In the genomic region with DNA sequence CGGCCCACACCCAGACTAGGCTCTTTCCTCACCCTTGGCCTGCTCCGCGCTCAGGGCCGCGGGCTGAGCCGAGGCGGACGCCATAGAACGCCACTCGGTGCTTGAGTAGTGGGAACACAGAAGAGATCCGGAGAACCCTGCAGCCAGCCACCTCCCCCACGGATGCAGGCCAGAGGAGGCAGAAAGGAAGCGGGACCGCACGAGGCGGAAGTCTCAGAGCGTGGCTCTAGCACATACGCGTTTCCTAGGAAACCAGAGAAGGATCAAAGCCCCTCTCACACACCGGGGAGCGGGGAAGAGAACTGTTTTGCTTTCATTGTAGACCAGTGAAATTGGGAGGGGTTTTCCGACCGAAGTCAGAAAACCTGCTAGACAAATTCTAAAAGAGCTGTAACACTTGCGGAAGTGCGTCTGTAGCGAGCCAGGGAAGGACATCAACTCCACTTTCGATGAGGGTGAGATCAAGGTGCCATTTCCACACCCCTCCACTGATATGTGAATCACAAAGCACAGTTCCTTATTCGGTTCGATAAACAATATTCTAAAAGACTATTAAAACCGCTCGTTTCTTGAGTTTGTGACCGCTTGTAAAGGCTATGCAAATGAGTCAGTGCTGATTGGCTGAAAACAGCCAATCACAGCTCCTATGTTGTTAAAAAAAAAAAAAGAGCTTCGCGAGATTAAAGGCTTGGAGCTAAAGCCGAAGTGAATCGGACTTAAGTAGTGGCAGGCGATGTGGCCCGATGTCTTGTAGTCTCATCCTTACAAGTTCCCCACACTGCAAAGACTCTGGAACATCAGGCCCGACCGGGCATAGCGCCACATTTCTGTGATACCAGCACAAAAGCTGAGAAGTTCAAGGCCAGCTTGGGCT, we compare ENCODE assay signal across 8 mouse cellular contexts. TPM values are rescaled to one million over a fixed set of nuclear protein-coding genes. Genes with fewer than 3 reads are reported as not detected.
DNase-seq lines count a peak whose midpoint lies in the region; ATAC-seq and TF ChIP-seq lines count a peak whose summit lies in the region.

A gene (minus strand): TSS at position 487 of the 874 bp plus-strand sequence.

- WGBS in heart, embryonic 12.5 days = under 1% methylated on average over 41 of the region's 41 CpGs
- under 1% methylated on average over 41 of the region's 41 CpGs for WGBS in kidney, postnatal 0 days
- WGBS in liver, embryonic 11.5 days = under 1% methylated on average over 41 of the region's 41 CpGs
- under 1% methylated on average over 41 of the region's 41 CpGs for WGBS in stomach, embryonic 14.5 days

- peaks cover 32% of the 10 kb centered on the region for H3K36me3 ChIP-seq in heart, embryonic 12.5 days
- H3K36me3 ChIP-seq in kidney, postnatal 0 days (ENCODE audit: insufficient read depth, low read length) = peaks cover 17% of the 10 kb centered on the region; the same call in 1 of the 2 replicates
- no peaks in the 10 kb centered on the region for H3K36me3 ChIP-seq in liver, embryonic 11.5 days (ENCODE audit: control insufficient read depth, insufficient read depth, low read length)
- peaks cover 28% of the 10 kb centered on the region for H3K36me3 ChIP-seq in stomach, embryonic 14.5 days (ENCODE audit: control insufficient read depth, insufficient read depth, low read length)

- peak within 1 kb of the TSS; percentile 80 for H3K4me2 ChIP-seq in heart, embryonic 12.5 days
- peak within 1 kb of the TSS; percentile 86 for H3K4me2 ChIP-seq in kidney, postnatal 0 days (ENCODE audit: low read length)
- H3K4me2 ChIP-seq in liver, embryonic 11.5 days = peak within 1 kb of the TSS; percentile 69
- H3K4me2 ChIP-seq in stomach, embryonic 14.5 days (replicated peaks; ENCODE audit: low read depth, low read length) = peak within 1 kb of the TSS; percentile 54

- H3K27ac ChIP-seq in heart, embryonic 12.5 days (ENCODE audit: poor library complexity, severe bottlenecking) = peak within 1 kb of the TSS; percentile 98
- H3K27ac ChIP-seq in kidney, postnatal 0 days = peak within 1 kb of the TSS; percentile 98
- peak within 1 kb of the TSS; percentile 97 for H3K27ac ChIP-seq in liver, embryonic 11.5 days (ENCODE audit: low read depth, low read length)
- peak within 1 kb of the TSS; percentile 96 for H3K27ac ChIP-seq in stomach, embryonic 14.5 days (ENCODE audit: low read length)

- peak within 1 kb of the TSS; percentile 84 for H3K9ac ChIP-seq in heart, embryonic 12.5 days
- peak within 1 kb of the TSS; percentile 79 for H3K9ac ChIP-seq in kidney, postnatal 0 days (ENCODE audit: low read depth, low read length)
- H3K9ac ChIP-seq in liver, embryonic 11.5 days (ENCODE audit: low read depth, low read length) = peak within 1 kb of the TSS; percentile 69
- H3K9ac ChIP-seq in stomach, embryonic 14.5 days (replicated peaks; ENCODE audit: low read depth, low read length) = peak within 1 kb of the TSS; percentile 53

- peak within 1 kb of the TSS; percentile 60 for H3K4me3 ChIP-seq in heart, embryonic 12.5 days
- H3K4me3 ChIP-seq in kidney, postnatal 0 days (replicated peaks; ENCODE audit: low read depth, low read length) = peak within 1 kb of the TSS; percentile 59
- H3K4me3 ChIP-seq in liver, embryonic 11.5 days (ENCODE audit: low read depth, low read length) = peak within 1 kb of the TSS; percentile 46
- peak within 1 kb of the TSS; percentile 41 for H3K4me3 ChIP-seq in stomach, embryonic 14.5 days (ENCODE audit: low read depth, low read length)

- no peak for TF ChIP-seq CTCF in kidney, postnatal 0 days (IDR thresholded peaks at IDR 0.05; ENCODE audit: low read depth)

- H3K4me1 ChIP-seq in heart, embryonic 12.5 days (replicated peaks) = peaks cover 38% of the 10 kb centered on the region
- H3K4me1 ChIP-seq in kidney, postnatal 0 days (replicated peaks; ENCODE audit: insufficient read depth, low read length) = peaks cover 20% of the 10 kb centered on the region
- peaks cover 34% of the 10 kb centered on the region for H3K4me1 ChIP-seq in liver, embryonic 11.5 days (replicated peaks; ENCODE audit: control insufficient read depth, insufficient read depth, low read length)
- peaks cover 16% of the 10 kb centered on the region for H3K4me1 ChIP-seq in stomach, embryonic 14.5 days (ENCODE audit: control insufficient read depth, insufficient read depth, low read length)

- H3K27me3 ChIP-seq in heart, embryonic 12.5 days (replicated peaks) = no peaks in the 10 kb centered on the region
- no peaks in the 10 kb centered on the region for H3K27me3 ChIP-seq in kidney, postnatal 0 days (ENCODE audit: insufficient read depth, low read length)
- H3K27me3 ChIP-seq in liver, embryonic 11.5 days (replicated peaks; ENCODE audit: control insufficient read depth, insufficient read depth, low read length) = no peaks in the 10 kb centered on the region
- no peaks in the 10 kb centered on the region for H3K27me3 ChIP-seq in stomach, embryonic 14.5 days (ENCODE audit: control insufficient read depth, insufficient read depth, low read length)

- DNase-seq in CD4-positive, CD25-positive, alpha-beta regulatory T cell, adult 2 months (ENCODE audit: low read depth, low spot score) = peak; percentile 95
- DNase-seq in brain, embryonic 18.5 days (ENCODE audit: low read depth, low spot score) = peak; percentile 91
- DNase-seq in kidney, postnatal 0 days (ENCODE audit: low spot score) = peak; percentile 98
- no peak for DNase-seq in liver, embryonic 11.5 days (ENCODE audit: low spot score)
- DNase-seq in naive thymus-derived CD4-positive, alpha-beta T cell, adult 2 months (ENCODE audit: low read depth) = peak; percentile 97

- peak; percentile 62 for ATAC-seq in erythroid progenitor cell, adult 5-6 weeks (replicated peaks; ENCODE audit: low FRiP score, poor library complexity, severe bottlenecking)
- peak; percentile 76 for ATAC-seq in heart, embryonic 12.5 days (ENCODE audit: insufficient number of reproducible peaks, low FRiP score)
- peak; percentile 73 for ATAC-seq in kidney, postnatal 0 days (replicated peaks; ENCODE audit: low FRiP score, low read depth)
- peak; percentile 83 for ATAC-seq in liver, embryonic 11.5 days (replicated peaks; ENCODE audit: low FRiP score)
- peak; percentile 77 for ATAC-seq in stomach, embryonic 14.5 days (ENCODE audit: insufficient number of reproducible peaks, insufficient read depth, low FRiP score, low read depth)

- H3K9me3 ChIP-seq in heart, embryonic 12.5 days (replicated peaks) = no peaks in the 10 kb centered on the region
- no peaks in the 10 kb centered on the region for H3K9me3 ChIP-seq in kidney, postnatal 0 days (replicated peaks; ENCODE audit: low read length)
- H3K9me3 ChIP-seq in liver, embryonic 11.5 days (ENCODE audit: control insufficient read depth, low read length) = no peaks in the 10 kb centered on the region
- H3K9me3 ChIP-seq in stomach, embryonic 14.5 days (ENCODE audit: control insufficient read depth, low read depth, low read length) = no peaks in the 10 kb centered on the region

RNA-seq across cellular contexts. Expression of the gene that starts here (rescaled TPM):
- total RNA-seq in erythroid progenitor cell, adult 5-6 weeks (2015; ENCODE audit: low replicate concordance) = 26.0 and 63.4 TPM in 2 replicates
- total RNA-seq in erythroid progenitor cell, adult 5-6 weeks (2017; ENCODE audit: low replicate concordance) = 21.9 and 23.3 TPM in 2 replicates
- 352 and 365 TPM in 2 replicates for polyA plus RNA-seq in heart, embryonic 12.5 days (2016; fragmentation: Nextera tagmentation; extraction: Ambion mirVana)
- 549 and 600 TPM in 2 replicates for polyA plus RNA-seq in kidney, postnatal 0 days (2015; fragmentation: Nextera tagmentation; extraction: Ambion mirVana)
- 147 and 167 TPM in 2 replicates for polyA plus RNA-seq in liver, embryonic 11.5 days (2014; fragmentation: Nextera tagmentation; extraction: Ambion mirVana)
- 445 and 505 TPM in 2 replicates for polyA plus RNA-seq in stomach, embryonic 14.5 days (2014; fragmentation: Nextera tagmentation; extraction: Ambion mirVana)
